Mouse (Mus musculus) heart, embryonic 14.5 days (tissue): ENCODE data around the gene Agxt2. TPM values are rescaled to one million over a fixed set of nuclear protein-coding genes. Genes with fewer than 3 reads are reported as not detected.

Source experiments
- ATAC-seq: fragments of 200-750 bp; cut with Nextera tagmentation; 2 replicates; pipeline ENCODE4 v1.8.0; 2017; ENCODE audit warnings: low read depth, moderate TSS enrichment; ENCODE audit not compliant: insufficient number of reproducible peaks, insufficient read depth, low FRiP score
- H3K27ac ChIP-seq, 2 experiments: fragments of 200-500 bp in 1 of 2; fragments of 300-500 bp in 1 of 2; sonication (generic) in 1 of 2; replicated peaks in 1 of 2; 2 replicates each; pipeline ENCODE4 v1.5.1; 2012 to 2014; ENCODE audit warnings: low read depth in 2 of 2, low read length in 2 of 2, control low read depth in 1 of 2, mild to moderate bottlenecking in 1 of 2, mixed read lengths in 1 of 2; ENCODE audit not compliant: control insufficient read depth in 1 of 2, insufficient read depth in 1 of 2
- H3K27me3 ChIP-seq: fragments of 300-500 bp; sonication (generic); 2 replicates; pipeline ENCODE4 v1.6.1; 2014; ENCODE audit warnings: mild to moderate bottlenecking, low read length, control low read depth; ENCODE audit not compliant: control insufficient read depth, insufficient read depth
- H3K36me3 ChIP-seq: fragments of 300-500 bp; sonication (generic); 2 replicates; pipeline ENCODE4 v1.6.1; 2014; ENCODE audit warnings: mild to moderate bottlenecking, control low read depth, low read length, mixed read lengths; ENCODE audit not compliant: control insufficient read depth, insufficient read depth
- H3K4me1 ChIP-seq, 2 experiments: fragments of 200-500 bp in 1 of 2; fragments of 300-500 bp in 1 of 2; sonication (generic) in 1 of 2; 2 replicates each; pipeline ENCODE4 v1.6.1; 2012 to 2014; ENCODE audit warnings: low read length in 2 of 2, control low read depth in 1 of 2, mixed read lengths in 1 of 2; ENCODE audit not compliant: control insufficient read depth in 2 of 2, insufficient read depth in 2 of 2
- H3K4me2 ChIP-seq: fragments of 300-500 bp; sonication (generic); 2 replicates; pipeline ENCODE4 v1.6.1; 2014; ENCODE audit warnings: mild to moderate bottlenecking, low read length
- H3K4me3 ChIP-seq, 2 experiments: fragments of 200-500 bp in 1 of 2; fragments of 300-500 bp in 1 of 2; sonication (generic) in 1 of 2; 2 replicates each; pipeline ENCODE4 v1.5.1; 2012 to 2014; ENCODE audit warnings: low read length in 2 of 2, mild to moderate bottlenecking in 2 of 2, control low read depth in 1 of 2, low read depth in 1 of 2, moderate library complexity in 1 of 2; ENCODE audit not compliant: control insufficient read depth in 1 of 2, insufficient read depth in 1 of 2
- H3K9ac ChIP-seq: fragments of 300-500 bp; sonication (generic); 2 replicates; pipeline ENCODE4 v1.6.1; 2014; ENCODE audit warnings: mild to moderate bottlenecking, low read length
- H3K9me3 ChIP-seq: fragments of 300-500 bp; sonication (generic); 2 replicates; pipeline ENCODE4 v1.6.1; 2016; ENCODE audit warnings: low read length, control low read depth; ENCODE audit not compliant: control insufficient read depth
- WGBS: fragments of 180-500 bp; shearing (Covaris S2); extraction: QIAGEN DNeasy Blood & Tissue Kit; methylation state at CpG from one replicate; pipeline ENCODE4 v1.1.7; 2014; 5-methylcytosine and 5-hydroxymethylcytosine counted together
- polyA plus RNA-seq: library from polyadenylated mRNA; unstranded; fragments of >200 nt; fragmentation: Nextera tagmentation; extraction: Ambion mirVana; gene quantifications from 2 replicates; pipeline ENCODE4 v1.2.1, GENCODE M21; 2014

The Agxt2 gene
- polyA plus RNA-seq, 1 experiment from 2014 or later, result not detected

GRCm38 (mm10) chr15:10400415-10400814 lies 42.1 kb downstream of the Agxt2 start:
- Histone ChIP-seq H3K4me1 (no peaks in the 10 kb centered on the region), H3K27me3 (no peaks in the 10 kb centered on the region), H3K9ac (no peak overlapping the region), H3K36me3 (no peaks in the 10 kb centered on the region), H3K9me3 (0 out of 2 replicates have a peak, but pooled peaks cover 2% of the 10 kb centered on the region), H3K27ac (no peak overlapping the region), H3K4me3 (no peak overlapping the region), H3K4me2 (no peak overlapping the region)
- no peak for ATAC-seq
- 63% methylated on average over 3 of the region's 3 CpGs for WGBS

- H3K9ac ChIP-seq, result no peak overlapping the region
- 78% methylated on average over 3 of the region's 3 CpGs for WGBS
- H3K4me3 ChIP-seq, result no peak overlapping the region
- ATAC-seq, result no peak
- no peak overlapping the region for H3K4me2 ChIP-seq
- H3K36me3 ChIP-seq, result no peaks in the 10 kb centered on the region
- no peak overlapping the region for H3K27ac ChIP-seq
- no peaks in the 10 kb centered on the region for H3K27me3 ChIP-seq
- no peaks in the 10 kb centered on the region for H3K4me1 ChIP-seq
- H3K9me3 ChIP-seq, result no peaks in the 10 kb centered on the region
Observed at GRCm38 (mm10) chr15:10409842-10410241, 51.5 kb downstream of the Agxt2 start.

- H3K9me3 ChIP-seq, result no peaks in the 10 kb centered on the region
- 71% methylated on average over 2 of the region's 2 CpGs for WGBS
- ATAC-seq, result no peak
Observed at GRCm38 (mm10) chr15:10410881-10411280, 52.5 kb downstream of the Agxt2 start.

GRCm38 (mm10) chr15:10413656-10414055 lies 55.3 kb downstream of the Agxt2 start:
- Histone ChIP-seq H3K4me3 (no peak overlapping the region), H3K27me3 (no peaks in the 10 kb centered on the region), H3K4me1 (no peaks in the 10 kb centered on the region), H3K9ac (no peak overlapping the region), H3K4me2 (no peak overlapping the region), H3K27ac (no peak overlapping the region), H3K36me3 (no peaks in the 10 kb centered on the region), H3K9me3 (no peaks in the 10 kb centered on the region)
- ATAC-seq, result no peak
- WGBS, result 77% methylated on average over 6 of the region's 6 CpGs

More at GRCm38 (mm10) chr15:10410881-10411280, 52.5 kb downstream of the Agxt2 start:
- H3K4me2 ChIP-seq, result no peak overlapping the region
- H3K27me3 ChIP-seq, result no peaks in the 10 kb centered on the region
- no peak overlapping the region for H3K27ac ChIP-seq
- no peaks in the 10 kb centered on the region for H3K4me1 ChIP-seq
- H3K9ac ChIP-seq, result no peak overlapping the region
- no peak overlapping the region for H3K4me3 ChIP-seq
- no peaks in the 10 kb centered on the region for H3K36me3 ChIP-seq

- ATAC-seq, result no peak
- Histone ChIP-seq H3K27me3 (no peaks in the 10 kb centered on the region), H3K9ac (no peak overlapping the region), H3K4me2 (no peak overlapping the region), H3K36me3 (no peaks in the 10 kb centered on the region), H3K9me3 (no peaks in the 10 kb centered on the region), H3K4me1 (no peaks in the 10 kb centered on the region), H3K4me3 (no peak overlapping the region), H3K27ac (no peak overlapping the region)
- WGBS, result 21% methylated on average over 7 of the region's 7 CpGs
Observed at GRCm38 (mm10) chr15:10421138-10421784, 62.9 kb downstream of the Agxt2 start.

- Histone ChIP-seq H3K27ac (no peak overlapping the region), H3K4me1 (no peaks in the 10 kb centered on the region), H3K36me3 (no peaks in the 10 kb centered on the region), H3K4me3 (no peak overlapping the region), H3K27me3 (no peaks in the 10 kb centered on the region), H3K9ac (no peak overlapping the region), H3K9me3 (no peaks in the 10 kb centered on the region), H3K4me2 (no peak overlapping the region)
- WGBS, result 69% methylated on average over 1 of the region's 1 CpGs
- ATAC-seq, result no peak
Observed at GRCm38 (mm10) chr15:10421785-10422144, 63.4 kb downstream of the Agxt2 start.

- H3K4me2 ChIP-seq, result no peak overlapping the region
- 75% methylated on average over 6 of the region's 6 CpGs for WGBS
- no peaks in the 10 kb centered on the region for H3K27me3 ChIP-seq
- H3K4me1 ChIP-seq, result no peaks in the 10 kb centered on the region
- no peak overlapping the region for H3K27ac ChIP-seq
- no peaks in the 10 kb centered on the region for H3K36me3 ChIP-seq
- no peak for ATAC-seq
- no peak overlapping the region for H3K9ac ChIP-seq
- H3K4me3 ChIP-seq, result no peak overlapping the region
- H3K9me3 ChIP-seq, result no peaks in the 10 kb centered on the region
Observed at GRCm38 (mm10) chr15:10426124-10426523, 67.8 kb downstream of the Agxt2 start.
